Mouse (Mus musculus) embryonic facial prominence, embryonic 10.5 days (tissue): ENCODE data around the gene Tcf20. TPM values are rescaled to one million over a fixed set of nuclear protein-coding genes. Genes with fewer than 3 reads are reported as not detected.
A peak's percentile ranks its signal among the peaks of the same experiment; 100 is the strongest.

Source experiments
- microRNA-seq: library from miRNA; unstranded; fragments of <30 nt; microRNA quantifications from one replicate; pipeline ENCODE4, GENCODE M21; 2017
- polyA plus RNA-seq: library from polyadenylated mRNA; unstranded; fragments of >200 nt; fragmentation: Nextera tagmentation; extraction: Ambion mirVana; gene quantifications from 2 replicates; pipeline ENCODE4 v1.2.1, GENCODE M21; 2016

The Tcf20 gene
- polyA plus RNA-seq, 1 experiment from 2014 or later = 8.4 TPM

Small RNA genes lying within 50 kb of the gene (microRNA-seq; reads per million reads assigned to microRNA genes)
- gene Gm27618 = not detected
- 30.2 reads per million, percentile 35 among the genes with 10 or more reads in this experiment for gene Mir3080

Other genes starting within 250 kb of the Tcf20 start
- not detected in 2 replicates for gene Cyp2d40, start 223.7 kb downstream of the Tcf20 start, polyA plus RNA-seq
- not detected in 2 replicates for gene Cyp2d26, start 193.6 kb downstream of the Tcf20 start, polyA plus RNA-seq
- 2.4 and 2.6 TPM in 2 replicates for gene Nfam1, start 45.4 kb upstream of the Tcf20 start, polyA plus RNA-seq
- 49.0 and 50.5 TPM in 2 replicates for gene Serhl, start 101.6 kb upstream of the Tcf20 start, polyA plus RNA-seq
- gene Rrp7a, start 134.9 kb upstream of the Tcf20 start, polyA plus RNA-seq = 87.2 and 90.4 TPM in 2 replicates
- gene Poldip3, start 161.5 kb upstream of the Tcf20 start, polyA plus RNA-seq = 181 and 182 TPM in 2 replicates
- gene Cyb5r3, start 184.7 kb upstream of the Tcf20 start, polyA plus RNA-seq = 194 and 204 TPM in 2 replicates